Mouse (Mus musculus) WW6 (cell line): Measurements from ENCODE around the gene Fmn2.
A peak's percentile ranks its signal among the peaks of the same experiment; 100 is the strongest.

Source experiments
- DNase-seq: peaks from one replicate; pipeline ENCODE4 v3.0.0-alpha.2; 2013; ENCODE audit warnings: low read depth, low spot score

Gene Fmn2

GRCm38 (mm10) chr1:174501661-174502030 lies at the start of gene Fmn2:
Gene Fmn2 (plus strand): TSS chr1:174501825.
- peak; percentile 59 for DNase-seq

- no peak for DNase-seq
Observed at GRCm38 (mm10) chr1:174455100-174455499, 46.5 kb upstream of the Fmn2 start.

GRCm38 (mm10) chr1:174465385-174465784 lies 36.2 kb upstream of the Fmn2 start:
- DNase-seq, result no peak

GRCm38 (mm10) chr1:174466240-174466639 lies 35.4 kb upstream of the Fmn2 start:
- no peak for DNase-seq

- DNase-seq, result no peak
Observed at GRCm38 (mm10) chr1:174469736-174470135, 31.9 kb upstream of the Fmn2 start.

GRCm38 (mm10) chr1:174482567-174482966 lies 19.1 kb upstream of the Fmn2 start:
- no peak for DNase-seq

GRCm38 (mm10) chr1:174500064-174500463 lies 1.6 kb upstream of the Fmn2 start:
- DNase-seq, result no peak

GRCm38 (mm10) chr1:174501011-174501410 lies 614 bp upstream of the Fmn2 start:
- no peak for DNase-seq

GRCm38 (mm10) chr1:174502031-174502845 lies 613 bp downstream of the Fmn2 start:
- DNase-seq, result no peak

- no peak for DNase-seq
Observed at GRCm38 (mm10) chr1:174502846-174503745, 1.5 kb downstream of the Fmn2 start.

GRCm38 (mm10) chr1:174508571-174509110 lies 7.0 kb downstream of the Fmn2 start:
- no peak for DNase-seq

- DNase-seq, result no peak
Observed at GRCm38 (mm10) chr1:174513419-174513818, 11.8 kb downstream of the Fmn2 start.

- DNase-seq, result no peak
Observed at GRCm38 (mm10) chr1:174521976-174522770, 20.5 kb downstream of the Fmn2 start.

GRCm38 (mm10) chr1:174522809-174523511 lies 21.3 kb downstream of the Fmn2 start:
- no peak for DNase-seq

- no peak for DNase-seq
Observed at GRCm38 (mm10) chr1:174523512-174523828, 21.8 kb downstream of the Fmn2 start.

- DNase-seq, result no peak
Observed at GRCm38 (mm10) chr1:174536742-174537453, 35.3 kb downstream of the Fmn2 start.

- DNase-seq, result no peak
Observed at GRCm38 (mm10) chr1:174537491-174537890, 35.9 kb downstream of the Fmn2 start.

- no peak for DNase-seq
Observed at GRCm38 (mm10) chr1:174548291-174548690, 46.7 kb downstream of the Fmn2 start.

GRCm38 (mm10) chr1:174553272-174554007 lies 51.8 kb downstream of the Fmn2 start:
- DNase-seq, result peak; percentile 31

GRCm38 (mm10) chr1:174555412-174555811 lies 53.8 kb downstream of the Fmn2 start:
- no peak for DNase-seq
